Mouse (Mus musculus) kidney, adult 2 months (tissue): ENCODE results near the gene Map2k6.

Source experiments
- CTCF ChIP-seq: fragments of 200-500 bp; conservative IDR thresholded peaks from 2 replicates; pipeline ENCODE4 v1.5.1; 2011; ENCODE audit warnings: low read depth, mild to moderate bottlenecking, control low read depth, low read length, moderate library complexity, mixed read lengths; ENCODE audit not compliant: insufficient read depth, insufficient read length
- POLR2A ChIP-seq: fragments of 200-500 bp; IDR thresholded peaks from one replicate; pipeline ENCODE4 v1.6.1; 2011; ENCODE audit warnings: low read depth, low read length, control low read depth

- TF ChIP-seq CTCF = no peak
- TF ChIP-seq POLR2A = no peak
Observed at GRCm38 (mm10) chr11:110473495-110473894, 74.6 kb downstream of the Map2k6 start.
